8 mouse cellular contexts compared by ENCODE assay signal in the genomic region with DNA sequence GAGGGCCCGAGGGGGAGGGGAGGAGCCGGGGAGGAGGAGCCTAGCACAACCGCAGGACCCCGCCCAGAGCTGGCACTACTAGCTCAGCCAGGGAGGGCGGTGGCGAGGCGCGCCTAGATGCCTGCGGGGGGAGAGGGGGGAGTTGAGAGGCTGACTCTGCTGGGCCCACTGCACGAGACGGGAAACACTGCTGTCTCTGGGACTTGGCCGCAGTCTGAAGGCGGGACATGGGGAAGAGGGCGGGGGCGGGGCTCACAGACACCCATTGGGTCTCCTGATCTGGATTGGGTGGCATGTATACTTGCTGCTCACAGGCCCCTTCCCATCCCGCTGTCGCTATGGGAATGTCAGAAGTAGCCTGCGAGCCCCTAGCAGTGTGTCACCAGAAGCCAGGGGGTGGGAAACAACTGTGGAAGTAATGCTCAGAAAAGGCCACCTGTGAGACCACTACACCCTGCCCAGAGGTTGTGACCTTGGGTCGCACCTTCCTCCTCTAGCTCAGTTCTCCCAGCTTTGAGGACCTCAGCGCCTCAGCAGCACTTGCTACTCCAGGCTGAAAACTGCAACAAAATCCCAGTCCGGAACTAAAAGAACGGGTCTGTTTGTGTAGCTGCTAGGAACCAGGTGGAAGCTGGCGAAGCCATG. TPM values are rescaled to one million over a fixed set of nuclear protein-coding genes. Genes with fewer than 3 reads are reported as not detected.
A peak's percentile ranks its signal among the peaks of the same experiment; 100 is the strongest.
DNase-seq lines count a peak whose midpoint lies in the region; ATAC-seq lines count a peak whose summit lies in the region.

A gene (minus strand): TSS at position 216 of the 645 bp plus-strand sequence.

- H3K4me1 ChIP-seq in forebrain, embryonic 11.5 days (replicated peaks; ENCODE audit: control insufficient read depth, insufficient read depth, low read length) = no peaks in the 10 kb centered on the region
- H3K4me1 ChIP-seq in heart, embryonic 16.5 days (ENCODE audit: control insufficient read depth, insufficient read depth, low read length) = peaks cover 7% of the 10 kb centered on the region; the same call in 1 of the 2 replicates
- peaks cover 27% of the 10 kb centered on the region for H3K4me1 ChIP-seq in liver, embryonic 15.5 days (replicated peaks)
- no peaks in the 10 kb centered on the region for H3K4me1 ChIP-seq in neural tube, embryonic 12.5 days

- peak within 1 kb of the TSS; percentile 66 for H3K27ac ChIP-seq in forebrain, embryonic 11.5 days (ENCODE audit: low read depth, low read length)
- peak within 1 kb of the TSS; percentile 93 for H3K27ac ChIP-seq in heart, embryonic 16.5 days (ENCODE audit: low read length)
- H3K27ac ChIP-seq in liver, embryonic 15.5 days (replicated peaks) = peak within 1 kb of the TSS; percentile 83
- peak within 1 kb of the TSS; percentile 62 for H3K27ac ChIP-seq in neural tube, embryonic 12.5 days

- no peaks in the 10 kb centered on the region for H3K27me3 ChIP-seq in forebrain, embryonic 11.5 days (ENCODE audit: control insufficient read depth, insufficient read depth, low read length)
- no peaks in the 10 kb centered on the region; the same call in 1 of the 2 replicates for H3K27me3 ChIP-seq in heart, embryonic 16.5 days (ENCODE audit: control insufficient read depth, insufficient read depth, low read length)
- H3K27me3 ChIP-seq in liver, embryonic 15.5 days = peaks cover 10% of the 10 kb centered on the region
- H3K27me3 ChIP-seq in neural tube, embryonic 12.5 days (replicated peaks) = no peaks in the 10 kb centered on the region

- WGBS in forebrain, embryonic 11.5 days = 11% methylated on average over 16 of the region's 23 CpGs
- WGBS in heart, embryonic 16.5 days = 9% methylated on average over 20 of the region's 23 CpGs
- 9% methylated on average over 23 of the region's 23 CpGs for WGBS in liver, embryonic 15.5 days (ENCODE audit: insufficient replicate concordance)
- WGBS in neural tube, embryonic 12.5 days = 10% methylated on average over 21 of the region's 23 CpGs

- peak within 1 kb of the TSS; percentile 48 for H3K4me3 ChIP-seq in forebrain, embryonic 11.5 days (ENCODE audit: low read depth, low read length)
- H3K4me3 ChIP-seq in heart, embryonic 16.5 days (ENCODE audit: low read length) = peak within 1 kb of the TSS; percentile 69
- H3K4me3 ChIP-seq in liver, embryonic 15.5 days (replicated peaks) = peak within 1 kb of the TSS; percentile 70
- peak within 1 kb of the TSS; percentile 50 for H3K4me3 ChIP-seq in neural tube, embryonic 12.5 days

- peak; percentile 96 for ATAC-seq in forebrain, embryonic 11.5 days (replicated peaks; ENCODE audit: low FRiP score)
- peak; percentile 97 for ATAC-seq in heart, embryonic 16.5 days (replicated peaks; ENCODE audit: extremely low read depth, insufficient read depth, low FRiP score)
- peak; percentile 99 for ATAC-seq in liver, embryonic 15.5 days (ENCODE audit: insufficient read depth)
- ATAC-seq in neural tube, embryonic 12.5 days (ENCODE audit: low FRiP score, low read depth) = peak; percentile 95

- peak within 1 kb of the TSS; percentile 64 for H3K9ac ChIP-seq in forebrain, embryonic 11.5 days (ENCODE audit: low read length)
- H3K9ac ChIP-seq in heart, embryonic 16.5 days (ENCODE audit: low read length) = peak within 1 kb of the TSS; percentile 81
- H3K9ac ChIP-seq in liver, embryonic 15.5 days = peak within 1 kb of the TSS; percentile 77
- peak within 1 kb of the TSS; percentile 57 for H3K9ac ChIP-seq in neural tube, embryonic 12.5 days

- no peaks in the 10 kb centered on the region for H3K9me3 ChIP-seq in forebrain, embryonic 11.5 days (ENCODE audit: control insufficient read depth, low read length)
- H3K9me3 ChIP-seq in heart, embryonic 16.5 days (replicated peaks; ENCODE audit: control insufficient read depth, low read length) = no peaks in the 10 kb centered on the region
- H3K9me3 ChIP-seq in liver, embryonic 15.5 days (replicated peaks) = no peaks in the 10 kb centered on the region
- no peaks in the 10 kb centered on the region for H3K9me3 ChIP-seq in neural tube, embryonic 12.5 days

- peak; percentile 71 to 75 for DNase-seq in CD8-positive naive resting alpha-beta T cell, adult 2 months (ENCODE audit: low read depth in 2 of 2, low spot score in 2 of 2)
- peak; percentile 60 for DNase-seq in c-Kit-positive CD71-negative TER-119-negative erythroid progenitor cells, embryonic 14.5 days (ENCODE audit: low read depth)
- peak; percentile 91 for DNase-seq in forebrain, embryonic 11.5 days (ENCODE audit: low spot score)
- peak; percentile 89 to 94 for DNase-seq in kidney, postnatal 36 days
- peak; percentile 69 for DNase-seq in telencephalon, adult 2 months (ENCODE audit: low read depth, low spot score)

- H3K4me2 ChIP-seq in forebrain, embryonic 11.5 days (ENCODE audit: low read depth, low read length, severe bottlenecking) = peak within 1 kb of the TSS; percentile 58
- peak within 1 kb of the TSS; percentile 71 for H3K4me2 ChIP-seq in heart, embryonic 16.5 days (ENCODE audit: low read depth, low read length)
- H3K4me2 ChIP-seq in liver, embryonic 15.5 days = peak within 1 kb of the TSS; percentile 82
- H3K4me2 ChIP-seq in neural tube, embryonic 12.5 days (replicated peaks) = peak within 1 kb of the TSS; percentile 63

- H3K36me3 ChIP-seq in forebrain, embryonic 11.5 days (ENCODE audit: control insufficient read depth, insufficient read depth, low read length) = no peaks in the 10 kb centered on the region
- H3K36me3 ChIP-seq in heart, embryonic 16.5 days (ENCODE audit: control insufficient read depth, insufficient read depth) = no peaks in the 10 kb centered on the region
- no peaks in the 10 kb centered on the region for H3K36me3 ChIP-seq in liver, embryonic 15.5 days (replicated peaks)
- no peaks in the 10 kb centered on the region for H3K36me3 ChIP-seq in neural tube, embryonic 12.5 days

RNA-seq across cellular contexts. Expression of the gene that starts here (rescaled TPM):
- polyA plus RNA-seq in forebrain, embryonic 11.5 days (2014; fragmentation: Nextera tagmentation; extraction: Ambion mirVana) = 25.4 and 27.8 TPM in 2 replicates
- 32.8 and 34.6 TPM in 2 replicates for polyA plus RNA-seq in heart, embryonic 16.5 days (2015; fragmentation: Nextera tagmentation; extraction: Ambion mirVana)
- 10.8 and 11.6 TPM in 2 replicates for polyA plus RNA-seq in liver, embryonic 15.5 days (2015; fragmentation: Nextera tagmentation; extraction: Ambion mirVana)
- polyA plus RNA-seq in neural tube, embryonic 12.5 days (2016; fragmentation: Nextera tagmentation; extraction: Ambion mirVana) = 45.9 and 50.2 TPM in 2 replicates

Comparison
In these comparisons a context has a peak if more than half of its experiments do, and no peak if none do; other contexts are left out.
1. Peak in every context shown above with its lines: DNase-seq, ATAC-seq, H3K4me3 ChIP-seq and H3K27ac ChIP-seq.